Mouse (Mus musculus) heart, adult 9 months (tissue): ENCODE data around the gene Wdr66.
"Not testable (repeated sequence)": the region's sequence is repeated elsewhere in the genome, so short reads cannot be mapped to it uniquely, and the experiment has no call there.

Source experiments
- DNase-seq, 2 experiments: peaks; one replicate each; pipeline ENCODE4 v3.0.0; 2022; ENCODE audit warnings: low spot score in 2 of 2

The Wdr66 gene

GRCm38 (mm10) chr5:123251834-123252233, at the start of gene Wdr66:
Gene Wdr66, plus strand, starts transcription at chr5:123252102.
- peak; percentile 74 to 75 for DNase-seq

DNA sequence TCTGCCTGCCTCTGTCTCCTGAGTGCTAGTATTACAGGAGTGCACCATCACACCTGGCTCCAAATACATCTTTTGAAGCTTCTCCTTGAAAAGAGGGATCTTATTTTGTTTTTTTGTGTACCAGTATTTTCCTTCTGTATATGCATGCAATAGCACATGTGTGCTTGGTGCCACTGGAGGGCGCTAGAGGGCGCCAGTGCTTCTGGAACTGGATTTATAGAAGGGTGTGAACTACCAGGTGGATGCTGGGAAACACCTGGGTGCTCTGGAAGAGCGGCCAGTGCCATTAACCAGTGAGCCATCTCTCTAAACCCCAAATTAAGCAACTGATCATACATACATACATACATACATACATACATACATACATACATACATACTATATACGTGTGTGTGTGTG, 49.1 kb upstream of the Wdr66 start:
- not testable (repeated sequence) for DNase-seq

DNA sequence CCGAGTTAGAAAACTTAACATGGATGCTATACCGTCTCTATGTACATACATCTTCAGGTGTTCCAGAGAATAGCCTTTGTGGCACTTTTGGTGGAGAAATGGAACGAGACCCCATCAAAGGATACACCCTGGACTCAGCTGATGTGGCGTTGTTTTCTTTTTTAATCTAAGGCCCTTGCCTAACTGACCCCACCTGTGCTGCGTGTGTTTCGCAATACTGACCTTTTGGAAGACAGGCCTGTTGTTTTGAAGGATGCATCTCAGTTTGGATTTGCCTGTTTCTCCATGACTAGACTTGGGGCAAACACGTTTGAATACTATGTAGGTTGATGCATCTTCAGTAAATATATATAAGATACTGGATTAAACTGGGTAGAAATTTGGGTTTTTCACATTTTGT, 48.3 kb upstream of the Wdr66 start:
- DNase-seq = not testable (repeated sequence)

- not testable (repeated sequence) for DNase-seq
These were observed 29.4 kb upstream of the Wdr66 start for GRCm38 (mm10) chr5:123222346-123223050.

DNA sequence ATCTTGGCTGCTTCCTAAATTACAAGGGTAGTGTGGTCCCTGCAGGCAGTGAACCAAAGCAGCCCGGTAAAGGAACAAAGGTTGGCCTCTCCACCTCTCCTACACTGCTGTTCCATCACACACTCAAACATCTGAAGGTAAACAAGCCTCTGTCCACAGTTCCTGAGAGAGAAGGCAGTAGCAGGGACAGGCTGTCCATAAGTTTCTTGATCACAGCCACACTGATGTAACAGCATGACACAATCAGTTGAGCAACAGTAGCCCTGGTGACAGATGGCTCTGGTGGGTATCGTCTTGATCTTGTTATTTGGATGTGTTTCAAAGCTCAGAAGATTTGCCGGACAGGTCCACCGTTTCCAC, 28.9 kb upstream of the Wdr66 start:
- no peak for DNase-seq

- not testable (repeated sequence) for DNase-seq
These were observed 28.0 kb upstream of the Wdr66 start for GRCm38 (mm10) chr5:123223861-123224260.

- DNase-seq = no peak
These were observed 25.1 kb upstream of the Wdr66 start for GRCm38 (mm10) chr5:123226851-123227250.

- peak; percentile 92 to 93 for DNase-seq
These were observed 24.0 kb upstream of the Wdr66 start for GRCm38 (mm10) chr5:123227762-123228523.

DNA sequence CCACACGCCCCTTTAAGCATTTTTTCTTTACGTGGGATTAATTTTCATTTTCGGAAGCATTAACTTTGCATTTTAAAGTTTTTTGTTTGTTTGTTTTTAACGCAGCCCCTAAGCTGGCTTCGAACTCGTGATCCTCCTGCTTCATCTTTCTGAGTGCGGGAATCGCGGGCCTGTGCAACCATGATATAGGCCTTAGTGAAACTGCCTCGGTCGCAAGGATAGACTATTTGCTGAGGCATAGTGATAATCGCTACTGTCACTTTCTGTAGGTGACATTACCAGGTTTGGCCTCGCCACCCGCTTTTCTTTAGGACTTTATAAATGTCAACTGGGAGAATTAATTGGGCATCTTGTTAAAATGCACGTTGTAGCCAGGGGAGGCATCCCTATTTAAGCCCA, 23.4 kb upstream of the Wdr66 start:
- DNase-seq = no peak

DNA sequence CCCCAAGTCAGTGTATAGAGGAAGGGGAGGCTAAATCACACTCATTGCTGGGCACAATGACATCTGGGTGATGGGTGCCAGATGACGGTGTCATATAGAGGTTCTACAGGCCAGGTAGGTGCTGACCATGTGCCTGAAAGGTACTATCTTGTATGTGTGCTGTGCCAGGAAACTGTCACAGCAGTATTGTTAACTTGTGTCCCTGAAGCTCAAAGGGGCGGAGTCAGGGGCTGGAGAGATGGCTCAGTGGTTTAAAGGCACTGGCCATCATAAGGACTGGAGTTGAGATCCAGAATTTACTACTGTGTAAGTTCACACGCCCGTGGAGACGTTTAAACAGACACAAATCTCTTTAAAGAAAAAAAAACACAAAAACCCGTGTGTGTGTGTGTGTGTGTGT, 22.6 kb upstream of the Wdr66 start:
- DNase-seq = no peak

GRCm38 (mm10) chr5:123232180-123232579, 19.7 kb upstream of the Wdr66 start:
- no peak for DNase-seq

DNA sequence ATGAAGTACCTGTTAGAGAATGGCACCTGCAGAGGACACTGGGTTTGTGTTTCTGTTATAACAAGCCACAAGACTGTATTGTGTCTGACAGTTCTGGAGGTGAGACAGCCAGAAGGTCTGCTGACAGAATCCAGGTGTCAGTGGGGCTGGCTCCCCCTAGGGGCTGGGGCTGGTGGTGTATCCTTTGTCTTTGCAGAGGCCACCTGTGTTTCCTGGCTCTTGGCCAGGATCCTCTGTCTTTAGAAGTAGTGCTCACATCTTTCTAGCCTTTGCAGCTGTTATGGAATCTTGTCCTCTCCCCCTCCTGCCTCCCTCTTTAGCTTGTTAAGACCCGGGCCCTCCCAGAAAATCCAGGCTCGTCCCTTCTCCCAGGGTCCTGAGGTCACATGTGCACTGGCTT, 16.2 kb upstream of the Wdr66 start:
- DNase-seq = no peak

DNA sequence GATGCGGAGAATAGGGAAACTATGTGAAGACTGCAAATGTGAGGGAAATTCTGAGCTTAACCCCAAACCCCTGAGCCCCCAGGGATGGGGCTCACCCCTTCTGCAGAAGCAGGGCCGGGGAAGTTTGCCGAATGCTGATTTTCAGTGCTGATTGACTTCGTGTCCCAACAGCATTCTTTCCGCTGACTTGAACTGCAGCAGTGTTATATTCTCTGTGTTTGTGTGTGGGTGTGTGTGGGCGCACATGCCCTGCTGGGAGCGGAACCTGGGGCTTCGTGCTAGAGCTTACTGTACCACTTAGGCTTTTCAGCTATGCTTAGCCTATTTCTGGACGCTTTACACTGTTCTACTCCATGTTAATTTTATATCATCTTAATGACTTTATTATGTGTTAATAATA, 15.5 kb upstream of the Wdr66 start:
- no peak for DNase-seq

GRCm38 (mm10) chr5:123239501-123239900, 12.4 kb upstream of the Wdr66 start:
- peak; percentile 38 to 52 for DNase-seq

DNA sequence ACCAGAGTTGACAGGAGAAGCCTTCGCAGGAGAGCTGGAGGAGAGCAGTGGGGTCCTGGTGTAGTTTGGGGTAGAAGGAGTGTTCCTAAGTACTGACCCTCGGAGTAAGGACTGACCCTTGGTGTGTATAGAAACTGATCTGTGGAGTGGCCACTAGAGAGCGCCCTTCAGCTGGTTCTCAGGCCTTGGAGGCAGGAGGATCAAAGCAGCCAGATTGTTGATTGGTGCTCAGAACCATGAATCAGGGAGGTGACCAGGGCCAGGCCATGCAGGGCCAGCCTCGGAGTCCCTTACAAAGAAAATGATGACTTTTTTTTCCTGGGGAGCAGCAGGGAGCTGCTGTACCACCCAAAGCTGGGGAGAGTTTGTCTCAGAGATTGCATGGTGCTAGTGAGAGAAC, 6.4 kb upstream of the Wdr66 start:
- no peak for DNase-seq

- DNase-seq = no peak
These were observed 512 bp upstream of the Wdr66 start for GRCm38 (mm10) chr5:123251390-123251789.

DNA sequence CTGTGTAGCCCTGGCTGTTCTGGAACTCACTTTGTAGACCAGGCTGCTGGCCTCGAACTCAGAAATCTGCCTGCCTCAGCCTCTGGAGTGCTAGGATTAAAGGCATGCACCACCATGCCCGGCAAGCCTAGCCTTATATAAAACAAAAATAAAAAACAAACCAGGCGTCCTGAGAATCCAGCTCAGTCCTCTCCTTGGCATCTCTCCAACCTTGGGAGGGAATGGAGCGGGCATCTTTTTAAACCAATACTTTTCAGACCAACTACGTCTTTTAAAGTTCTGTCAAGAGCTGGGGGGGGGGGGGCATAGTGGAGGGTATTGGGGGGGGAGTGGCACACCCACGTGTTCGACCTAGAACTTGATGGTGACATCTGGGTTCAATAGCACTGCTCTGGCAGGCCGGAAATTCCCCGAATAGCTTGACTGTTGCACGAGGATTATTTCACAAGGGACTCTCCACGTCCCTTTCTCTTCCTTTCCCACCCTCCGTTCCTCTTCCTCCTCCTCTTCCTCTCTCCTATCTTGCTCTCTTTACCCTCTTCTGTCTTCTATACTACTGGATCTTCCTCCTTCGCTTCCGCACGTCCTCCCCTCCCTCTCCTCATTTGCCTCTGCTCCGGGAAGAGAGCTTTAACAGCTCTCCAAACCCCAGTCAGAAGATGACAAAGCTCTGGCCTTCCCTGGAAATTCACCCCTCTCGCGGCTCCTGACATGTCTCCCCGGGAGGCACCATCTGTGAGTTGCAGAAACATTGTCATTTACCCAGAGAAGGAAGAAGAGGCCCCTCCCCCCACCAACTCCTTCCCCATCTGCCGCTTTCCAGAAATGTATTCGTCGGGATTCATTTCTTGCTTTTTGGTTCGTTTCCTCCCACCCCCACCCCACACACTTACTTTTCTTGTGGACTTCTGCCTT, 5.2 kb downstream of the Wdr66 start:
- peak in 1 of 2 experiments; percentile 15 for DNase-seq

- DNase-seq = no peak
These were observed 7.1 kb downstream of the Wdr66 start for GRCm38 (mm10) chr5:123258990-123259389.

- no peak for DNase-seq
These were observed 8.8 kb downstream of the Wdr66 start for GRCm38 (mm10) chr5:123260698-123261097.

DNA sequence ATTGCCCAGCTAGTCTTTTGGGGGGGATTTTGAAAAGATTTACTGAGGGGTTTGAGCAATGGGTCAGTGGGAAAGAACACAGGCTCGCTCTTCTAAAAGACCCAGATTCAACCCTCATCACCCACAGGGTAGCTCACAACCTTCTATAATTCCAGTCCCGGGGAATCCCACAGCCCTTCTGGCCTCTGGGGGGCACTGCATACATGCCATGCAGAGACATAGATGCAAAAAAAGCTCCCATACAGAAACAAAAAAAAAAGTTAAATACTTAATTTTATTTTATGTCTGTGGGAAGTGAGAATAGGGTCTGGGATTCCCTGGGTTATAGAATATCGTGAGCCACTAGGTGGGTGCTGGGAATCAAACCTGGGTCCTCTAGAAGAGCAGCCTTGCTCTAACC, 15.0 kb downstream of the Wdr66 start:
- DNase-seq = no peak

- DNase-seq = no peak
These were observed 16.9 kb downstream of the Wdr66 start for GRCm38 (mm10) chr5:123268477-123269474.
